Mouse (Mus musculus) ovary, postnatal 36 days (tissue): ENCODE measurements around the gene Dis3l2.

Experiments
- DNase-seq: peaks from one replicate; pipeline ENCODE4 v3.0.0; 2022; ENCODE audit warnings: low spot score, mixed read lengths

Dis3l2 gene

DNA sequence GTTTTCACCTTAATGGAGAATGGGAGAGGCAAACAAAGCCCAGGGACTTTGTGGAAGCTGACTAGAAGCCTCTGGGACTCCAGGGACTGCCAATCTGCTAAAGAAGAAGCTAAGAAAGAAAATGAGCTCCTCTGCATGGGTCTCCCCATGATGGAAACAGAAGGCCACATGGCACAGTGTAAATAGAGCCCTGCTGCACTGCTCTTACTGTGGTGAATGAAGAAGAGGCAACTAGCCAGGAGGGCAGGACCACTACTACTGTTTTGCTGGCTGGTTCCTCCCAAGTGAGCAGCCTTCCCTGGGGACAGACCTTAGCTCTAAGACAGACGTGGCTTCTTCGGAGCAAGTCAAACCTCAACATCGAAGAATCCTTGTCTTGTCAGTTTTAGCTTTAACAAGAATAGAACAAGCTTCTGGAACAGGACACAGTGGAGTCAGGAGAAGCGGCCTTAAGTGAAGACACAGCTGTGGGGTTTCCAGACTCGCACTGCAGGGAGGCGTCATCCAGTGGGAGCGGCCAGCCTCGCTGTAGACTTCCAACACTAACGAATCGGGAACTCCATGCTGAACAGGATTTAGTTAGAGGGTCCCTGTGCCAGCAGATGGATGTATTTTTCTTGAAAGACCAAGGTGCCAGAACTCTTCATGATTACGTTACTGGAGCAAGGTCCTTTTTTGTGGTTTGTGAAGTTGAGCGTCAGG, 307.2 kb downstream of the Dis3l2 start:
- DNase-seq, result no peak

DNA sequence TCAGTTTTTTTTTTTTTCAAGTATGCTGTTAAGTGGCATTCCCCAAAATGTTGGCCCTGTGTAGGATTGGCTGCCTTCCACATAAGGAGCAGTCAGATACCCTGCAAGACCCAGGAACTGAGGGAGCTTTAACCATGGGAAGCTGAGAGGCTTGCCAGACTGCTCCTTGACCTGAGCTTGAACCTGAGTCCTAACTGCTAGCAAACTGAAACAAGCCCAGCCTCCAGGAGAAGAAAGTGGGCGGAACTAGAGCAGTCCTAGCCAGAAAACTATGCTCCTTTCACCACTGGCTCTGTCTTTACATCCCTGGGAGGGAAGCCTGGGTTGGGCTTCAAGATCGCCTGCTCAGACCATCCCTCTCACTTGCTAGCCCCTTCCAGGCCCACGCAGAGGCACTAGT, 308.1 kb downstream of the Dis3l2 start:
- no peak for DNase-seq

DNA sequence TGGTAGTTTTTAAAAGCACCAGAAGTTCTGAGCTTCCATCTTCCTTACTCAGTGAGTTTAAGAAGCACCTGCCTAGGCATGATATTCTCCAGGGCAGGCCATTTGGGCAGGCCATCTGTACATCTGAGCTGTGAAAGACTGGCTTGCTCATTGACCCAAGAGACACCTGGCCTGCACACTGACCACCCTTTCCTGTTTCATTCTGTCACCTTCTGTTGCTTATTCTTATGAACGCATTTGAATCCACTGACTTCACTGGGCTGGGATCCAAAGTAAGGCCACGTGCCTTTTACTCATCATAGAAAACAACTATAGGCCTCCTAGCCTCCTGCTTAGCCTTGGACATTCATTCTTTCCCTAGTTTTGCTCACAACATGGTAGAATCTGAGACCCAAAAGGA, 309.0 kb downstream of the Dis3l2 start:
- DNase-seq, result no peak

DNA sequence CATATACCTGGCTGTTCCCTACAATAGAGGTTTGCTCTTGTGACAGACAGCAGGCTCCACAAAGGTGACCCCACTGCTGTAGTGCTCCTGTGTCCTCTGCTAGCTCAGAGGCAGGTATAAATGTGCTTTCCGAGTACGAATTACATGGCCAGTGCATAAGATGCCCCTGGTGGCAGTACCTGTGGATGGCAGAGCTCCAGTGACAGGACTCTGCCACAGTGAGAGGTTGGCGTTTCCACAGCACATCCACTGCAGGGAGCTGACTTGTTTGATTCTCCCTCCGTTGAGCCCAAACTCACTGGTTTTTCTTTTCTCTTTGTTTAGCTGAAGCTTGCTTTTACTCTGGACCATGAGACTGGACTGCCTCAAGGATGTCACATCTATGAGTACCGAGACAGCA, 317.1 kb downstream of the Dis3l2 start:
- no peak for DNase-seq

DNA sequence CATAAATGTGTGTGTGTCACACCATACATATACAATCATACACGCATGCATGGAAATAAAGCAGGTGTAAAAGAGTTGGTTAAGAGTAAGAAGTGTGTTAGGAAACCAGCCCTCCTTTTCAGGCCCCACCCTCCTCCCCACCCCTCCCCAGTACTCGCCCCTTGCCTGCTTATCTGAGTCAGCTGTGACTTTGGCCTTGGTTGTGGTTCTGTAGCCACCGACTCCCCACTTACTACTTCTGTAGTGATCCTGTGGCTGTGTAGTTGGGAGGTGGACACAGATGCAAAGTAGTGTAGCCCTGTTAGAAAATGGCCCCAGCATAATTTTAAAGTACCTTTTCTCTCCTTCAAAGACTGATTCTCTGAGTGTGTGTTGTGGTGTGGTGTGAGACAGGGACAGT, 318.0 kb downstream of the Dis3l2 start:
- no peak for DNase-seq

DNA sequence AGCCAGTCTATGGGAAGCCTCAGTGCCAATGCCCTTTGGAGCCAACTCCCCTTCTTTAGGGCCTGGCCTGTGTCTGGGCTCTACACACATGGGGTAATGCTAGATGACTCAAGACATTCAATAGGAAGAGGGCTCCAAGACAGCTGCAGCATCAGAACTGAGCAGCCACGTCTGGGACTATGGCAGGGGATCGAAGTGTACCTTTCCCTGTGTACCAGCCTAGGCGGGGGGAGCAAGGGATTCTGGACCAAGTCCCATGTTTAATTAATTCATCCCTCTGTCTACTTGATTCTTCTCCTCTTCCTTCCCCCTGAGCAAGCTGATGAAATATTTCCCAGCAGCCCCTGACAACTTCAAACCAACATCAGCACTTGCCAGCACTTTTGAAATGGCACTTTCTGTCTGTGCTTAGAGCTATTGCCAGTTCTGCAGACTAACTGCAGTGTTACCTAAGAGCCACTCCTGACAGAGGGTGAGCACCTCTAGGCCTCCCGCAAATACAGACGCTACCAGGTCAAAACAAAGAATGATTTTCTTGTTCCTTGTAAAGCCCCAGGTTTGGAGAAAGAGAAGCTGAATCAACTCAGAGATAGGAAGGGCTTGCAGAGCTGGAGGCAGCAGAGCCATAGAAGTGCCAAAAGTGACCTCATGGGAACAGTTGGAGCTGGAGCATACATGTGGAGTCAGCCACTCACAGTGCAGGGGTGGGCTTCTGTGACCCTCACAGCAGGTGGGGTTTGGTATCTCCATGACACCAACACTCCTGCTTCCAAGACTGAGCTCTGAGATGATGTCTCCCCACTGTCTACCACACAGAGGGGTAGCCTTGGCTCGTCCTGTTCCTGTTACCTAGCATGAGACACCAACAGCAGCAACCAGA, 319.9 kb downstream of the Dis3l2 start:
- no peak for DNase-seq

DNA sequence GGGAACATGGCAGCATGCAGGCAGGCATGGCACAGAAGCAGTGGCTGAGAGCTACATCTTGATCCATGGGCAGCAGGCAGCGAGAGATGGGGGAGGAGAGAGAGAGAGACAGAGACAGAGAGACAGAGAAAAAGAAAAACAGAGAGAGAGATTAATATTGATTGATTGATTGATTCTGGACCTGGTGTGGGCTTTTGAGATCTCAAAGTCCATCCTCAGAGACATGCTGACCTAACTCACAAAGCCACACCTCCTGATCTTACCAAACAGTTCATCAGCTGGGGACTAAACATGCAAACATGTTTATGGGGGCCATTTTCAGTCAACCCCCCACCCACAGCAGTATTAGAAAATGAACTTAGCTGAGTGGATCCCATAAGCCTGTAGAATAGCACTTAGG, 321.4 kb downstream of the Dis3l2 start:
- DNase-seq, result no peak

DNA sequence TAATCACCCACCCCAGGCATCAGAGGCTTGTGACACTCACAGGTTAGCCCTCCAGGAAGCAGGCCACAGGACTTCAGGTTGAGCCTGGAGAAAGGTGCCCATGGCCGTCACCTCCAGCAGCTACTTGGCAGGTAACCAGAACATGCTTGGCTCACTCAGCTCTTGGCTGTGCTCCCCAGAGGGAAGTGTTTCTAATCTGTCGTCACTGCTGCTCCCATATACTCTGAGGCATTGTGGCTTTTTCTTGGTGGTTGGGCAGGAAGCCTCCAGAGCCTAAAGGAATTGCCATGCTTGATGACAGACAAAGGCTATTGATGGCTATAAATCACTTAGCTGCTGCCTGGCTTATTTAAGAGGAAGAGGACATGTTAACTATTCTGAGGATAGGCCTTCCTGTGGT, 325.2 kb downstream of the Dis3l2 start:
- peak; percentile 46 for DNase-seq

DNA sequence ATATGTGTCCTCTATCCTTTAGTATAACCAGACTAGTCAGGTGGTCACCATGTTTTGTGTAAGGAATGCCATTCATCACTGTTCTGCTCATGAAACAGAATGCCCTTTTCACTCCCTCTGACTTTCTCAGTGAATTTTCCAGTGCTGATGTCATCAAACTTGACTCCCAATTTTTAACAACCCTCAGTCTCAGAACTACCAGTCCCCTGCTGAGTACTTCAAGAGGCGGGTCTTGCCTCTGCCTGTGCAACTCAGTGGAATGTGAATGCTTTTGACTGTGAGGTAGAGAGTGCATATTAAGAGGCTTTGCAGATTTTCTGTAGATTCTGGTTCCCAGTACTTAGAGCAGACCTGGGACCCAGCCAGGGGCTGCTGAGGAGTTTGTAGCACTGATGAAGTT, 327.0 kb downstream of the Dis3l2 start:
- DNase-seq, result no peak

DNA sequence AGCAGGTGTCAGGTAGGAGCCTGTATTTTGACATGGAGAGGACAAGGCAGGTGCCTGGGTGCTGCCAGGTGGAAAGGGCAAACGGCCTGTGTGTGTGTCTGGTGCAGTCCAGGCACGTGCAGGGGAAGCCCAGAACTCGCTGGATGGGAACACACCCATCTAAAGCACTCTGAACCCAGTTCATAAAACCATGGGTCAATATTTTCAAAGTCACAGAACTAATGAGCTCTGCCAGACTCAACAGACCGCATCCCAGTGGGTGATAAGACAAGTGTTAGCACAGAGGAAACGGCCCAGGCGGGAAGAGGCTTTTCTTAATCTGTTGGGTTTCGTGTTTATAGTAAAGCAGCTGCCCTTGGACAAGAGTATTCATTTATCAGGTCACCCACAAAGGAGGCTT, 328.9 kb downstream of the Dis3l2 start:
- peak; percentile 47 for DNase-seq

DNA sequence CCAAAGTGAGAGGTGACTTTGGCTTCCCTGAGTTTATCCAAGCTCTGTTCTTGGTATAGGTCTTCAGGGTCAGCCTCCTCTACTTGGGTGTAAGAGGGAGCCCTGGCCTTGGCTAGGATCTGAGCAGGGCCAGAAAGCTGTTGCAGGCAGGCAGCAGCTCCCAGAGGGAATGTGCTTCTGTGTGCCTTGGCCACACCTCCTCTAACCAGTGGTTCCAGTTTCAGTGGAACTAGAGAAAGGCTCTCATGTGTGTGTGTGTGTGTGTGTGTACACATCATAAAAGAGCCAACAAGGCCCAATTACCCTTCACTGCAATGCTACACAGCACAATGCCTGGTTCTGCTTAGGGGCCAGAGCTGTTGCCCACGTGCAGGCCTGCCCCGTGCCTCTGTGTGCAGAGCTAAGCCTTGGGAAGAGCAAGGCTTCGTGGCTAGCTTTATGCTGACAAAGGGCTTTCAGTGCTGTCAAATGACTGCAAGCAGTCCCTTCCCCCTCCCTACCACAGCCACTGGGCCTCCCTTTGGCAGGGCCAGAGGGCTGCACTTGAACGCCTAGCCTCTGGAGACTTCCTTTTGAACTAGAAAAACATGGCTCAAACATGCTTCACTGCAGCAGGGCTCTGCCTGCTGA, 332.0 kb downstream of the Dis3l2 start:
- peak; percentile 55 for DNase-seq

DNA sequence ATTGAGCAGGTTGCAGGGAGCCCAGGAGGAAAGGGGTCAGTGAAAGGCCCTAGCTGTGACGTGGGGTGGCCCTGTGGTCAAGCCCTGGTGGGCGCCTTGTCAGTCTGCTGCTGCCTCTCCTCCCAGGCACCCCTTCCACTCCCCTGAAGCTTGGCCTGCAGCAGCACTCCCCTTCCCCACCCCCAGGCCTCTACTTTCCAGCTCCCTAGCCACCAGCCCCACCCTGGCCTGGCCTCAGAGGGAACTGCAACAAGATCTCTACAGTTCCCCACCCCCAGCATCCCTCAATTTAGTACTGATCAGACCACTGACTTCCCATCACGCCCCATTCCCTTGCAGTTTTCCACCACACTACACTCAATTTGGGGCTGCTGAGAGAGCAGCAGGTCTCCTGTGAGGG, 332.7 kb downstream of the Dis3l2 start:
- DNase-seq, result no peak

DNA sequence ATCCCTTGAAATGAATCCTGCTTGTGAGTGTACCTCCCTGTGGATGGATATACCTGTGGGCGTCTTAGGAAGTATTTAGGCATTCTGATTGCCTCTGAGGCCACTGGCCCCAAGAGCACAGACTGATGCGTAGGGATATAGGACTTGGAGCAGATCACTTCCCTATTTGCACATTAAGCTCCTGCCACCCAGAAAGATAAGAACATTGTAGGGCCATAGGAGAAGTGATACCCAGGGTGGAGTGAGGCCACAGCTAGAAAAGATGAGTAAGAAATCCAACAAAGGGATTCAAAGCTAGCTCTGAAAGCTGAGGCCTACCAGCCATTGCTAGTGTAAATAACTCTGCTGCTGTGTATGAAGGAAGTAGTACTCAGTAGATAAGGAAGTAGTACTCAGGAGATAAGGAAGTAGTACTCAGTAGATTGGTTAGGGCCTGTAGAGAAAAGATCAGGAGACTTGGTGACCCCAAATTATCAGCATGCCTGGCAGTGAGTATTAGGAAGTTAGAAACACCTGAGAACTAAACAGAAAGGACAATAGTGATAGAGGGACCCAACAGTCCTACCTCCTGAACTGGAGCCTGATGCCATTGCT, 335.0 kb downstream of the Dis3l2 start:
- DNase-seq, result no peak

DNA sequence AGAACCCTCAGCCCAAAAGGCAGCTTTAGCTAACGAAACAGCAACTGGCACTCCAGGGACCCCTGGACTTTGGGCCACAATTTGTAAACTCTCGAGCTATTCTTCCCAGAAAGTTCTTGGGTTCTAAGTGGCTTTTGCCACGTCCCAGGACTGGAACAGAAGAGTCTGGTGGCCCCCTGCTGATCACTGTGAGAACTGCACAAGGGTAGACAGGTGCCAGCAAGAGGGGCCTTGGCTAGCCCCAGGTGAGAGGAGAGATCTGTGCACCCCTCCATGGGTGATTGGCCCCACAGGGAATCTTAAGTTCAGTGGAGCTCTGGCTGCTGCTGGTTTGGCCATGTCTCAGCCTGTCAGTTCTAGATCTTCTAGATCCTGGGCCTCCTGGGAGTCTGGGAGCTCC, 337.5 kb downstream of the Dis3l2 start:
- DNase-seq, result peak; percentile 78

DNA sequence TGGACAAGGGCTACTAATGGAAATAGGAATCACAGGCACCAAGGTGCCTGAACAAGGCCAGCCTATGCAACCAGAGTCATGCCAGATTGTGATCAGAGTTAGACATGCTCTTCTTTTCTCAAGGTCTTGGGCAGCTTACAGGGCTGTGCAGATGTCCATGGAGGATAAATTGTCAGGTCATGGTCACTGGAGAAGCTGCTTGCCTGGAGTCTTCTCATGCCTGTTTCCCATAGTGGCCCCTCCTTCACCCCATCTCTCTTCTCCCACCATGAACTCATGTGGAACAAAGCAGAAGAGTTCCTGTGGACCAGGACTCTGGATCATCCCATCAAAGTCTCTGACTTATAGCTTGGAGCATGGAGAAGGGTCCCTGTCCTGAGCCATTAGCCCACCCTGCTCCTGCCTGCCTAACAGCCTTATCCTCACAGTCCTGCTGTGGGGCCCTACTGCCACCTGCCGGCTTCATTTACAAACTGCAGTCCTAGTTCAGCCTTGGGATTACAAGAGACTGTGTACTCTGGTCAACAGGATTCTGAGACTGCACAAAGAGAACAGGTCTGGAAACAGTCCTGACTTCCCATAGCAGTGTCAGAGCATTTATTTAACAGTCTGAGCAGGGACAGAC, 338.3 kb downstream of the Dis3l2 start:
- peak; percentile 77 for DNase-seq

DNA sequence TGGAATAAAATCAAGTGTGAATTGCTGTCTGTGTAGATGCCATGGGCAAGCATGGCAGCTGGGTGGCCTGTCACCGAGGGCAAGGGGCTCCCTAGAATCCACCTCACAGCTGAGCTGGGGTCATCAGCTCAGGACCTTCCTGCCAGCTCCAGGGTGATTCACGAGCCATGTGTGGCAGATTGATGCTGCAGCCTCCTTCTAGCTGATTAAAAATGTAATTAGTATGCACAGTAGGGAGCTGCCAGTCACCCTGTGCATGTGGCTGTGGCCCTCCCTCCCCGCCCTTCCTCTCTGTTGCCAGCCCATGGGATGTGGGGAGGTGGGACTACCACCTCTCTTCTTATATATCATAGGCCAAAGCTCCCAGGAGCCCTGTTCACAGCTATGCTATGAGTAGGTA, 346.5 kb downstream of the Dis3l2 start:
- DNase-seq, result no peak

DNA sequence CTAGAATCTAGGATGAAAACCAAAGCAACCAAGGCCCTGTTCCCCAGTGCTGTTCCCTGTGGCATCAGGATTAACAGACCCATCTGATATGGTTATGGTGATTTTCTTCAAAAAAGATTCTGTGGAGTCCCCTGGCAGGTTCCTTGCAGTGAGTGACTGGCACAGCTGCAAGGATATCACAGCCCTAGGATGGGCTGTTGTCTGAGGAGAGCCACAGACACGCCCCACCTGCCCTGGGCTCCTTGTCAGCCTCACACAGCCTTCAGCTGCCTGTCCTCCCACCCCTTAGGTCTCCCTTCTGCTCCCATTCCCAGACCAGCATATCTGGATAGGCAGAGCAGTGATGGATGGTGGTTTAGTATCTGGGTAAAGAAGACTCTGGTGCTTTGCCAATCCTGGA, 347.1 kb downstream of the Dis3l2 start:
- DNase-seq, result no peak

DNA sequence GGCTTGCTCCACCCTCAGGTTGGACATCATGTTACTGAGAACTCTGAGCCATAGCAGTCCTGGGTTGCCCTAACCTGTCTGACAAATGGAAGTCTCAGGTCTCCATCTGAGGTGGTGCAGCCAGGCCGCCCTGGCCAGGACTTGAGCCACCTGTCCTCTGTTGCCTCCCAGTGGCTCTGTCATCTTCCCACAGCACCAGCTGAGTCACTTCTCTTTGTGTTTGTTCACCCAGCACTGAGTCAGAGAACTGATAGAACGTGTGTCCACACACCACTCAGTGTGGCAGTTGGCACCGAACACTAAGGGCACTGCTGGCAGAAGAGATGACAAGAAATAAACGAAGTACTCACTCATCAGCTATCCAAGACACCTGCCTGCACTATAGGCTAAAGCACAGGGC, 347.8 kb downstream of the Dis3l2 start:
- no peak for DNase-seq

DNA sequence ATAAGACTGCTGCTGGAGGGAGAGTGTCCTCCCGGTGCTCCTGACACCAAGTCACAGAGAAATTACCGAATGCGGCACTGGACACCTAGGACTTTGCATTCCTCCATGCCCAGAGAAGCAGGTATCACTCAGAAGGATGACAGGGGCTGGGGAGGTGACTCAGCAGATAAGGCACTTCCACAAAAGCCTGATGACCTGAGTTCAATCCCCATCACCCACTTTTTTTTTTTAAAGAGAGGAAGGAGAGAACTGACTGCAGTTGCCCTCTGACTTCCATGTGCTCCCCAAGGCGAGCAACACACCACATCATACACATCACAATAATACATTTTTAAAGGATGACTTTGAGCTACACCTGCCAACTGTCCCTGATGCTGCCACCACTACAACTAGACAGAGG, 353.5 kb downstream of the Dis3l2 start:
- DNase-seq, result no peak

DNA sequence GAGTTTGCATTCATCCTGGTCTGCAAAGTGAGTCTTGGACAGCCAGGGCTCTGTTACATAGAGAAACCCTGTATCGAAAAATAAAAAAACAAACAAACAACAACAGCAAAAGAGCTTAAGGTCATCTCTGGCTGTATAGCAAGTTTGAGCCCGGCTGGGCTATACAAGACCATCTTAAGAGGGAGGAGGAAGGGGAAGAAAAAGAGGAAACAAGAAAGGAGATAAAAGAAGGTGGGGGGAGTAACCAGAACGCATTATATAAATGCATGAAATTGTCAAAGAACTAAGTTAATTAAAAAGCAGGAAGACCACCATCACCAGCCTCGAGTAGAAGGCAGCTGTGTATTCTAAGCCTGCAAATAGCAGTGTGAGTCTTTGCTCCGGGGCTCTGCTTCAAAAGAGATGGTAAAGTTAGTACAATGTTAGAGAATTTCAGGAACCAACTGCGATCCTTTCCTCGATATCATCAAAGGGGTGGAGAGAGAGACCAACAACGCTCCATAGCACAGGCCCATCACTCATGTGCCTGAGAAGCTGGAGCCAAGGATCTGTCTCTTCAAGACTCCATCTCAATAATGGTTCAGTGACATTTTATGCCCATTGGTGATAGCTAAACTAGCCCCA, 355.5 kb downstream of the Dis3l2 start:
- DNase-seq, result no peak

DNA sequence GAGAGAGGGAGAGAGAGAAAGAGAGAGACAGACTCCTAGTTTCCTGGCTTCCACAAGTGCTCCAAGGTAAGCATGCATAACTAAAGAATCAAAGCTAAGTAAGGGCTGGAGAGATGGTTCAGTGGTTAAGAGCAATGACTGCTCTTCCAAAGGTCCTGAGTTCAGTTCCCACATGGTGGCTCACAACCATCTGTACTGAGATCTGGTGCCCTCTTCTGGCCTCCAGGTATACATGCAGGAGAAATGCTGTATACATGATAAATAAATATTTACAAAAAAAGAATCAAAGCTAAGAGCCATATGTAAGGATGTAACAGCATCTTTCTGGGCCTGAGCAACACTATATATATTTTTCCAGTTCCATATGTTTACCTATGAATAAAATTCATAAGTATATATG, 357.3 kb downstream of the Dis3l2 start:
- no peak for DNase-seq

DNA sequence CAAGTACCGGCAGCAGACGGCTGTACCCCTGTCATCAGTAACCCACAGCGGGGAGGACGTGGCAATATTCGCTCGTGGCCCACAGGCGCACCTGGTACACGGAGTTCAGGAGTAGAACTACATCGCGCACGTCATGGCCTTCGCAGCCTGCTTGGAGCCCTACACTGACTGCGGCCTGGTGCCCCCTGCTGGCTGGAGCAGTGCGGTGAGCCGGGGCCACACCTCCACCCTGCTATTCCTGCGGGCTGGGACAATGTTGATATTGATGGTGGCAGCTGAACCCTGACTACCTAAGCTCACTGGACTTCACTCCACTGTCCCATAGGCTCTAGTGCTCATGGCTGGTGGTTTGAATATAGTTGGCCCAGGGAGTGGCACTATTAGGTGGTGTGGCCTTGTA, 367.1 kb downstream of the Dis3l2 start:
- DNase-seq, result peak; percentile 45
